Mouse (Mus musculus) left cerebral cortex, adult 18-20 months (tissue): ENCODE results near the gene Ccl9. TPM values are rescaled to one million over a fixed set of nuclear protein-coding genes. Genes with fewer than 3 reads are reported as not detected.

Experiments
- DNase-seq, 2 experiments: peaks; one replicate each; pipeline ENCODE4 v3.0.0; 2021 to 2022; ENCODE audit warnings: low spot score in 2 of 2, mixed read lengths in 1 of 2
- total RNA-seq, 2 experiments: library from RNA; stranded (reverse); gene quantifications; 2 replicates each; pipeline ENCODE4 v1.2.3; 2021

The Ccl9 gene
- total RNA-seq, 2 experiments from 2014 or later = 2.7 to 2.8 TPM

GRCm38 (mm10) chr11:83541415-83541814 is 37.0 kb downstream of the Ccl9 start:
- DNase-seq = no peak

GRCm38 (mm10) chr11:83540931-83541330 is 37.5 kb downstream of the Ccl9 start:
- no peak for DNase-seq

- no peak for DNase-seq
Observed at GRCm38 (mm10) chr11:83538705-83539314, 39.6 kb downstream of the Ccl9 start.

GRCm38 (mm10) chr11:83536831-83537230 is 41.6 kb downstream of the Ccl9 start:
- DNase-seq = no peak

GRCm38 (mm10) chr11:83534609-83535423 is 43.6 kb downstream of the Ccl9 start:
- DNase-seq = peak; percentile 62 to 63

GRCm38 (mm10) chr11:83534143-83534542 is 44.3 kb downstream of the Ccl9 start:
- DNase-seq = no peak

GRCm38 (mm10) chr11:83533192-83533591 is 45.2 kb downstream of the Ccl9 start:
- DNase-seq = no peak

- no peak for DNase-seq
Observed at GRCm38 (mm10) chr11:83530360-83530759, 48.1 kb downstream of the Ccl9 start, which contains the start of gene Ccl5. Gene Ccl5, minus strand, starts transcription at chr11:83530518.

- peak; percentile 11 to 19 for DNase-seq
Observed at GRCm38 (mm10) chr11:83529024-83529423, 49.4 kb downstream of the Ccl9 start.

Other genes starting within 250 kb of the Ccl9 start
- 100 to 1,000 TPM; 268 to 269 TPM for gene Rasl10b, start 169.5 kb downstream of the Ccl9 start, total RNA-seq
- gene Gas2l2, start 149.2 kb downstream of the Ccl9 start, total RNA-seq = not detected
- gene 1700020L24Rik, start 141.0 kb downstream of the Ccl9 start, total RNA-seq = under 1 TPM; 0.47 to 0.53 TPM
- 1 to 10 TPM; 2.5 to 3.9 TPM for gene Mmp28, start 115.6 kb downstream of the Ccl9 start, total RNA-seq
- 10 to 100 TPM; 56.2 to 60.3 TPM for gene Taf15, start 105.5 kb downstream of the Ccl9 start, total RNA-seq
- not detected for gene Heatr9, start 56.5 kb downstream of the Ccl9 start, total RNA-seq
- not detected for gene Ccl5, start 48.1 kb downstream of the Ccl9 start, total RNA-seq
- gene Ccl6, start 14.5 kb upstream of the Ccl9 start, total RNA-seq = under 1 TPM; 0.75 to 0.98 TPM
- gene Rpl9-ps1, start 67.0 kb upstream of the Ccl9 start, total RNA-seq = not detected
- gene Ccl3, start 70.7 kb upstream of the Ccl9 start, total RNA-seq = not detected
- not detected for gene Ccl4, start 83.9 kb upstream of the Ccl9 start, total RNA-seq
- not detected for gene Wfdc17, start 125.4 kb upstream of the Ccl9 start, total RNA-seq
- 1 to 10 TPM; 1.1 to 1.2 TPM for gene Wfdc18, start 130.4 kb upstream of the Ccl9 start, total RNA-seq
- not detected for gene Wfdc21, start 168.3 kb upstream of the Ccl9 start, total RNA-seq
- gene Heatr6, start 175.1 kb upstream of the Ccl9 start, total RNA-seq = 10 to 100 TPM; 12.0 to 13.2 TPM